Mouse (Mus musculus) heart, postnatal 36 days (tissue): ENCODE results near the gene Aaed1. TPM values are rescaled to one million over a fixed set of nuclear protein-coding genes. Genes with fewer than 3 reads are reported as not detected.

Experiments
- total RNA-seq, 2 experiments: library from RNA; stranded (reverse); gene quantifications; 2 replicates each; pipeline ENCODE4 v1.2.3; 2021

Aaed1 gene
- total RNA-seq, 2 experiments from 2014 or later, result 65.5 to 68.2 TPM

Other genes starting within 250 kb of the Aaed1 start
- not detected for gene Hsd17b3, start 223.5 kb downstream of the Aaed1 start, total RNA-seq
- gene Slc35d2, start 183.3 kb downstream of the Aaed1 start, total RNA-seq, result 1 to 10 TPM; 2.1 to 2.5 TPM
- gene Zfp367, start 159.5 kb downstream of the Aaed1 start, total RNA-seq, result 10 to 100 TPM; 20.9 to 22.8 TPM
- gene Habp4, start 150.9 kb downstream of the Aaed1 start, total RNA-seq, result 10 to 100 TPM; 48.7 to 51.1 TPM
- 1 to 10 TPM; 8.2 to 9.0 TPM for gene Cdc14b, start 37.4 kb downstream of the Aaed1 start, total RNA-seq
- 100 to 1,000 TPM; 280 to 282 TPM for gene Ctsl, start 58.2 kb upstream of the Aaed1 start, total RNA-seq
- 1 to 10 TPM; 2.2 to 2.7 TPM for gene Cdk20, start 119.6 kb upstream of the Aaed1 start, total RNA-seq
- gene Fam240b, start 185.1 kb upstream of the Aaed1 start, total RNA-seq, result not detected